Comparison of ENCODE assay signal across 12 mouse cellular contexts in genomic region chr13:49556203-49556602, GRCm38 (mm10). TPM values are rescaled to one million over a fixed set of nuclear protein-coding genes. Genes with fewer than 3 reads are reported as not detected.
A peak's percentile ranks its signal among the peaks of the same experiment; 100 is the strongest.
DNase-seq lines count a peak whose midpoint lies in the region; ATAC-seq and TF ChIP-seq lines count a peak whose summit lies in the region.
"Had no signal": no experiment of that assay in that cellular context is flagged by ENCODE, and none has a peak within 500 bp of the region (broad histone marks: within the 10 kb centered on the region; RNA-seq: fewer than 3 reads in every experiment).

No protein-coding gene starts in this region.

- H3K4me3 ChIP-seq in cerebellum, adult 2 months (replicated peaks; ENCODE audit: insufficient read depth, low read depth, low read length): no peak overlapping the region
- no peak overlapping the region for H3K4me3 ChIP-seq in lung, embryonic 16.5 days (ENCODE audit: low read length)
- no peak overlapping the region for H3K4me3 ChIP-seq in liver, postnatal 0 days (ENCODE audit: low read depth, low read length)
- no peak overlapping the region for H3K4me3 ChIP-seq in intestine, embryonic 15.5 days (replicated peaks)
- H3K4me3 ChIP-seq: midbrain, embryonic 10.5 days had no signal

- TF ChIP-seq POLR2A in cerebellum, adult 2 months (IDR thresholded peaks at IDR 0.05; ENCODE audit: borderline replicate concordance, insufficient read depth, low read length): no peak

- TF ChIP-seq CTCF in cerebellum, adult 2 months (IDR thresholded peaks at IDR 0.05; ENCODE audit: borderline replicate concordance, insufficient read depth, low read depth, low read length): no peak
- TF ChIP-seq CTCF in liver, postnatal 0 days (IDR thresholded peaks at IDR 0.05; ENCODE audit: low read depth): no peak

- no peaks in the 10 kb centered on the region for H3K36me3 ChIP-seq in lung, embryonic 16.5 days (ENCODE audit: control insufficient read depth, insufficient read depth, low read length)
- H3K36me3 ChIP-seq in liver, postnatal 0 days (replicated peaks; ENCODE audit: insufficient read depth, low read length): no peaks in the 10 kb centered on the region
- no peaks in the 10 kb centered on the region for H3K36me3 ChIP-seq in intestine, embryonic 15.5 days
- H3K36me3 ChIP-seq: midbrain, embryonic 10.5 days had no signal

- no peak overlapping the region for H3K27ac ChIP-seq in cerebellum, adult 2 months (ENCODE audit: insufficient read depth, low read length)
- H3K27ac ChIP-seq in lung, embryonic 16.5 days (ENCODE audit: low read length): no peak overlapping the region
- H3K27ac ChIP-seq in liver, postnatal 0 days (ENCODE audit: low read depth): no peak overlapping the region
- H3K27ac ChIP-seq in intestine, embryonic 15.5 days: no peak overlapping the region
- H3K27ac ChIP-seq: midbrain, embryonic 10.5 days had no signal

- H3K9ac ChIP-seq in lung, embryonic 16.5 days (ENCODE audit: low read length): no peak overlapping the region
- no peak overlapping the region for H3K9ac ChIP-seq in liver, postnatal 0 days (replicated peaks)
- no peak overlapping the region for H3K9ac ChIP-seq in intestine, embryonic 15.5 days

- TF ChIP-seq EP300 in liver, postnatal 0 days (IDR thresholded peaks at IDR 0.05; ENCODE audit: low read depth): no peak

- H3K9me3 ChIP-seq in lung, embryonic 16.5 days (ENCODE audit: control insufficient read depth, low read length): no peaks in the 10 kb centered on the region
- no peaks in the 10 kb centered on the region for H3K9me3 ChIP-seq in liver, postnatal 0 days (ENCODE audit: low read length)
- H3K9me3 ChIP-seq in intestine, embryonic 15.5 days: no peaks in the 10 kb centered on the region
- H3K9me3 ChIP-seq: midbrain, embryonic 10.5 days had no signal

- H3K27me3 ChIP-seq in cerebellum, adult 2 months (ENCODE audit: control insufficient read depth, insufficient read depth, low read length): no peaks in the 10 kb centered on the region
- no peaks in the 10 kb centered on the region for H3K27me3 ChIP-seq in lung, embryonic 16.5 days (ENCODE audit: control insufficient read depth, insufficient read depth, low read depth, low read length)
- no peaks in the 10 kb centered on the region for H3K27me3 ChIP-seq in liver, postnatal 0 days (ENCODE audit: insufficient read depth, low read length)
- no peaks in the 10 kb centered on the region for H3K27me3 ChIP-seq in intestine, embryonic 15.5 days (replicated peaks)
- H3K27me3 ChIP-seq: Patski had no signal

- H3K4me1 ChIP-seq in cerebellum, adult 2 months (ENCODE audit: control insufficient read depth, insufficient read depth, low read length): no peaks in the 10 kb centered on the region
- no peaks in the 10 kb centered on the region for H3K4me1 ChIP-seq in lung, embryonic 16.5 days (replicated peaks; ENCODE audit: control insufficient read depth, insufficient read depth, low read length)
- H3K4me1 ChIP-seq in liver, postnatal 0 days (ENCODE audit: insufficient read depth): no peaks in the 10 kb centered on the region
- no peaks in the 10 kb centered on the region for H3K4me1 ChIP-seq in intestine, embryonic 15.5 days (replicated peaks)
- H3K4me1 ChIP-seq: midbrain, embryonic 10.5 days had no signal

- no peak overlapping the region for H3K4me2 ChIP-seq in lung, embryonic 16.5 days (ENCODE audit: low read depth, low read length)
- no peak overlapping the region for H3K4me2 ChIP-seq in liver, postnatal 0 days (ENCODE audit: low read depth, low read length)
- no peak overlapping the region for H3K4me2 ChIP-seq in intestine, embryonic 15.5 days (replicated peaks)
- H3K4me2 ChIP-seq: liver, embryonic 11.5 days had no signal

- peak; percentile 28; the same call in 1 of the 2 replicates for ATAC-seq in lung, embryonic 16.5 days (ENCODE audit: low read depth)
- ATAC-seq in liver, postnatal 0 days: no peak
- no peak for ATAC-seq in intestine, embryonic 15.5 days
- ATAC-seq: Patski had no signal

- 63% methylated on average over 1 of the region's 1 CpGs for WGBS in cerebellum, adult 2 months
- 51% methylated on average over 1 of the region's 1 CpGs for WGBS in lung, embryonic 16.5 days
- 83% methylated on average over 1 of the region's 1 CpGs for WGBS in liver, postnatal 0 days (ENCODE audit: insufficient replicate concordance)
- 76% methylated on average over 1 of the region's 1 CpGs for WGBS in intestine, embryonic 15.5 days

- DNase-seq in cerebellum, adult 2 months: peak; percentile 8 to 21
- no peak for DNase-seq in cerebellum, adult 11-12 months
- DNase-seq in lung, adult 18-20 months: no peak
- peak; percentile 30 for DNase-seq in gonadal fat pad, adult 2 months (ENCODE audit: low read depth)
- DNase-seq in retina, postnatal 1 day: no peak
- DNase-seq in liver, postnatal 0 days: no peak
- DNase-seq: kidney, adult 11 months had no signal

RNA-seq across cellular contexts. Expression of gene Aspn, which starts 12.0 kb away (rescaled TPM):
- polyA plus RNA-seq in cerebellum, adult 2 months (2012; rRNA removed): 0.92 and 1.1 TPM in 2 replicates
- 49.3 and 51.7 TPM in 2 replicates for polyA plus RNA-seq in lung, embryonic 16.5 days (2015; fragmentation: Nextera tagmentation; extraction: Ambion mirVana)
- polyA plus RNA-seq in gonadal fat pad, adult 2 months (2012; rRNA removed): 4.6 and 5.0 TPM in 2 replicates
- 0.93 and 1.8 TPM in 2 replicates for polyA plus RNA-seq in liver, postnatal 0 days (2015; fragmentation: Nextera tagmentation; extraction: Ambion mirVana)
- 21.2 and 25.5 TPM in 2 replicates for polyA plus RNA-seq in intestine, embryonic 15.5 days (2015; fragmentation: Nextera tagmentation; extraction: Ambion mirVana)
- polyA plus RNA-seq: Patski had no signal

RNA-seq across cellular contexts. Expression of gene Omd, which starts 26.1 kb away (rescaled TPM):
- polyA plus RNA-seq in cerebellum, adult 2 months (2012; rRNA removed): 0.41 and 1.3 TPM in 2 replicates
- 1.8 and 2.0 TPM in 2 replicates for polyA plus RNA-seq in lung, embryonic 16.5 days (2015; fragmentation: Nextera tagmentation; extraction: Ambion mirVana)
- 0.93 and 1.2 TPM in 2 replicates for polyA plus RNA-seq in gonadal fat pad, adult 2 months (2012; rRNA removed)
- 0.19 and 0.21 TPM in 2 replicates for polyA plus RNA-seq in liver, postnatal 0 days (2015; fragmentation: Nextera tagmentation; extraction: Ambion mirVana)
- polyA plus RNA-seq in intestine, embryonic 15.5 days (2015; fragmentation: Nextera tagmentation; extraction: Ambion mirVana): 0.68 and 0.91 TPM in 2 replicates

RNA-seq across cellular contexts. Expression of gene Ecm2, which starts 51.6 kb away (rescaled TPM):
- 4.3 and 5.1 TPM in 2 replicates for polyA plus RNA-seq in cerebellum, adult 2 months (2012; rRNA removed)
- polyA plus RNA-seq in lung, embryonic 16.5 days (2015; fragmentation: Nextera tagmentation; extraction: Ambion mirVana): 1.9 and 2.3 TPM in 2 replicates
- polyA plus RNA-seq in gonadal fat pad, adult 2 months (2012; rRNA removed): 3.9 and 4.3 TPM in 2 replicates
- polyA plus RNA-seq in liver, postnatal 0 days (2015; fragmentation: Nextera tagmentation; extraction: Ambion mirVana): 0.31 and 0.38 TPM in 2 replicates
- 0.84 and 0.92 TPM in 2 replicates for polyA plus RNA-seq in intestine, embryonic 15.5 days (2015; fragmentation: Nextera tagmentation; extraction: Ambion mirVana)

RNA-seq across cellular contexts. Expression of gene Ogn, which starts 51.6 kb away (rescaled TPM):
- polyA plus RNA-seq in cerebellum, adult 2 months (2012; rRNA removed): 2.2 and 4.6 TPM in 2 replicates
- 131 and 132 TPM in 2 replicates for polyA plus RNA-seq in lung, embryonic 16.5 days (2015; fragmentation: Nextera tagmentation; extraction: Ambion mirVana)
- polyA plus RNA-seq in gonadal fat pad, adult 2 months (2012; rRNA removed): 25.7 and 30.5 TPM in 2 replicates
- 1.3 and 1.6 TPM in 2 replicates for polyA plus RNA-seq in liver, postnatal 0 days (2015; fragmentation: Nextera tagmentation; extraction: Ambion mirVana)
- 56.4 and 68.3 TPM in 2 replicates for polyA plus RNA-seq in intestine, embryonic 15.5 days (2015; fragmentation: Nextera tagmentation; extraction: Ambion mirVana)

Comparison
In these comparisons a context has a peak if more than half of its experiments do, and no peak if none do; other contexts are left out.
1. DNase-seq: peak in cerebellum, adult 2 months (2 of 2) and gonadal fat pad, adult 2 months (single experiment); none in cerebellum, adult 11-12 months (single experiment), lung, adult 18-20 months (0 of 2), retina, postnatal 1 day (single experiment) and liver, postnatal 0 days (single experiment).